Mouse (Mus musculus): Measurements from ENCODE around the gene Exo5.

- no peak for TF ChIP-seq CTCF (IDR thresholded peaks at IDR 0.05; ENCODE audit: insufficient read depth, low read length)
- TF ChIP-seq POLR2A (IDR thresholded peaks at IDR 0.05; ENCODE audit: borderline replicate concordance, extremely low read depth, low read depth, low read length) = no peak
Measured at GRCm38 (mm10) chr4:120935006-120935405, 10.2 kb upstream of the Exo5 start.

All from lung, adult 2 months (tissue).